In genomic region chr7:45461781-45462180, GRCm38 (mm10) we compare ENCODE assay signal across 11 mouse cellular contexts. TPM values are rescaled to one million over a fixed set of nuclear protein-coding genes. Genes with fewer than 3 reads are reported as not detected.
DNase-seq lines count a peak whose midpoint lies in the region; ATAC-seq and TF ChIP-seq lines count a peak whose summit lies in the region.
"Had no signal": no experiment of that assay in that cellular context is flagged by ENCODE, and none has a peak within 500 bp of the region (broad histone marks: within the 10 kb centered on the region; RNA-seq: fewer than 3 reads in every experiment).

No protein-coding gene starts in this region.

- no peak overlapping the region for H3K4me3 ChIP-seq in heart, embryonic 10.5 days
- peak overlapping the region; percentile 78 for H3K4me3 ChIP-seq in megakaryocyte, embryonic 14.5 days (replicated peaks)
- no peak overlapping the region for H3K4me3 ChIP-seq in forebrain, embryonic 15.5 days
- no peak overlapping the region for H3K4me3 ChIP-seq in small intestine, adult 2 months (ENCODE audit: low read depth, low read length)

- peak overlapping the region; percentile 94 for H3K27ac ChIP-seq in heart, embryonic 10.5 days
- H3K27ac ChIP-seq in forebrain, embryonic 15.5 days (replicated peaks), result peak overlapping the region; percentile 7; the same call in 1 of the 2 replicates
- H3K27ac ChIP-seq in small intestine, adult 2 months (ENCODE audit: insufficient read depth, low read depth, low read length), result peak overlapping the region; percentile 54; the same call in 1 of the 2 replicates

- no peak overlapping the region for H3K4me2 ChIP-seq in forebrain, embryonic 15.5 days (replicated peaks)

- intact Hi-C loops in heart, postnatal 14 days (cut with DNase I), result loop anchor here (5.0 kb wide), 1 partner anchor 241 kb away; no protein-coding TSS in a partner anchor

- no peaks in the 10 kb centered on the region for H3K9me3 ChIP-seq in heart, embryonic 10.5 days
- H3K9me3 ChIP-seq in megakaryocyte, embryonic 14.5 days, result no peaks in the 10 kb centered on the region
- no peaks in the 10 kb centered on the region for H3K9me3 ChIP-seq in forebrain, embryonic 15.5 days

- no peak for TF ChIP-seq POLR2A in small intestine, adult 2 months (IDR thresholded peaks at IDR 0.05; ENCODE audit: low read depth, low read length)

- no peak overlapping the region for H3K9ac ChIP-seq in forebrain, embryonic 15.5 days (replicated peaks)

- no peak for TF ChIP-seq CTCF in small intestine, adult 2 months (IDR thresholded peaks at IDR 0.05; ENCODE audit: extremely low read depth, insufficient read length, insufficient replicate concordance, low read depth, low read length)

- no peak for DNase-seq in heart, embryonic 10.5 days (ENCODE audit: low spot score)
- DNase-seq in heart, postnatal 14 days, result no peak
- DNase-seq in lung, postnatal 4 days, result no peak
- DNase-seq in ovary, postnatal 14 days (ENCODE audit: low spot score), result no peak
- DNase-seq: cerebellum, adult 9-11 months had no signal

- no peaks in the 10 kb centered on the region for H3K27me3 ChIP-seq in heart, embryonic 10.5 days (ENCODE audit: insufficient read depth, poor library complexity, severe bottlenecking)
- no peaks in the 10 kb centered on the region for H3K27me3 ChIP-seq in megakaryocyte, embryonic 14.5 days (replicated peaks)
- no peaks in the 10 kb centered on the region for H3K27me3 ChIP-seq in forebrain, embryonic 15.5 days
- no peaks in the 10 kb centered on the region for H3K27me3 ChIP-seq in small intestine, adult 2 months (ENCODE audit: control insufficient read depth, insufficient read depth, low read length)

- WGBS in heart, embryonic 10.5 days, result 89% methylated on average over 4 of the region's 4 CpGs
- WGBS in forebrain, embryonic 15.5 days, result 94% methylated on average over 4 of the region's 4 CpGs
- 91% methylated on average over 4 of the region's 4 CpGs for WGBS in small intestine, adult 2 months

- peaks cover 66% of the 10 kb centered on the region for H3K36me3 ChIP-seq in heart, embryonic 10.5 days
- peaks cover 81% of the 10 kb centered on the region for H3K36me3 ChIP-seq in megakaryocyte, embryonic 14.5 days (replicated peaks; ENCODE audit: low read length)
- peaks cover 45% of the 10 kb centered on the region for H3K36me3 ChIP-seq in forebrain, embryonic 15.5 days
- H3K36me3 ChIP-seq in small intestine, adult 2 months (ENCODE audit: control insufficient read depth, insufficient read depth, low read length), result peaks cover 32% of the 10 kb centered on the region

- H3K4me1 ChIP-seq in heart, embryonic 10.5 days, result peaks cover 54% of the 10 kb centered on the region
- H3K4me1 ChIP-seq in megakaryocyte, embryonic 14.5 days, result peaks cover 73% of the 10 kb centered on the region
- H3K4me1 ChIP-seq in forebrain, embryonic 15.5 days, result peaks cover 48% of the 10 kb centered on the region
- H3K4me1 ChIP-seq in small intestine, adult 2 months (ENCODE audit: control insufficient read depth, insufficient read depth, insufficient read length, low read length), result peaks cover 22% of the 10 kb centered on the region

- ATAC-seq in megakaryocyte, adult 5-6 weeks (ENCODE audit: poor library complexity, severe bottlenecking), result no peak
- ATAC-seq in forebrain, embryonic 15.5 days (replicated peaks), result no peak

RNA-seq across cellular contexts. Expression of gene Ftl1, which starts 2.1 kb away (rescaled TPM):
- 4,578 and 4,939 TPM in 2 replicates for polyA plus RNA-seq in heart, embryonic 10.5 days (2016; fragmentation: Nextera tagmentation; extraction: Ambion mirVana)
- 100 to 1,000 TPM; 231 to 265 TPM for total RNA-seq in heart, postnatal 14 days (2021)
- 24,502 and 30,989 TPM in 2 replicates for polyA plus RNA-seq in megakaryocyte, embryonic 14.5 days (2012; ENCODE audit: insufficient read depth, low replicate concordance)
- 2,869 and 3,213 TPM in 2 replicates for total RNA-seq in megakaryocyte, adult 5-6 weeks (2015)
- 1,589 and 1,786 TPM in 2 replicates for total RNA-seq in megakaryocyte, adult 5-6 weeks (2017)
- 6,132 and 6,335 TPM in 2 replicates for polyA plus RNA-seq in forebrain, embryonic 15.5 days (2015; fragmentation: Nextera tagmentation; extraction: Ambion mirVana)
- polyA plus RNA-seq in small intestine, adult 2 months (2012; rRNA removed), result 1,857 and 2,336 TPM in 2 replicates

RNA-seq across cellular contexts. Expression of gene Bax, which starts 4.9 kb away (rescaled TPM):
- polyA plus RNA-seq in heart, embryonic 10.5 days (2016; fragmentation: Nextera tagmentation; extraction: Ambion mirVana), result 187 and 244 TPM in 2 replicates
- total RNA-seq in heart, postnatal 14 days (2021), result 10 to 100 TPM; 25.6 to 31.1 TPM
- polyA plus RNA-seq in megakaryocyte, embryonic 14.5 days (2012; ENCODE audit: insufficient read depth, low replicate concordance), result 502 and 597 TPM in 2 replicates
- 24.6 and 25.0 TPM in 2 replicates for total RNA-seq in megakaryocyte, adult 5-6 weeks (2015)
- 31.8 and 37.4 TPM in 2 replicates for total RNA-seq in megakaryocyte, adult 5-6 weeks (2017)
- 288 and 289 TPM in 2 replicates for polyA plus RNA-seq in forebrain, embryonic 15.5 days (2015; fragmentation: Nextera tagmentation; extraction: Ambion mirVana)
- polyA plus RNA-seq in small intestine, adult 2 months (2012; rRNA removed), result 57.1 and 105 TPM in 2 replicates

RNA-seq across cellular contexts. Expression of gene Tulp2, which starts 19.9 kb away (rescaled TPM):
- polyA plus RNA-seq in heart, embryonic 10.5 days (2016; fragmentation: Nextera tagmentation; extraction: Ambion mirVana), result 2.6 and 2.9 TPM in 2 replicates
- total RNA-seq in heart, postnatal 14 days (2021), result not detected
- polyA plus RNA-seq in megakaryocyte, embryonic 14.5 days (2012; ENCODE audit: insufficient read depth, low replicate concordance), result not detected in 2 replicates
- total RNA-seq in megakaryocyte, adult 5-6 weeks (2015), result not detected in 2 replicates
- not detected in 2 replicates for total RNA-seq in megakaryocyte, adult 5-6 weeks (2017)
- 0.14 and 0.18 TPM in 2 replicates for polyA plus RNA-seq in forebrain, embryonic 15.5 days (2015; fragmentation: Nextera tagmentation; extraction: Ambion mirVana)
- 0.09 TPM in 1 of 2 replicates, not detected in the other for polyA plus RNA-seq in small intestine, adult 2 months (2012; rRNA removed)
- total RNA-seq: layer of hippocampus, postnatal 14 days had no signal

RNA-seq across cellular contexts. Expression of gene Ruvbl2, which starts 23.9 kb away (rescaled TPM):
- polyA plus RNA-seq in heart, embryonic 10.5 days (2016; fragmentation: Nextera tagmentation; extraction: Ambion mirVana), result 121 and 175 TPM in 2 replicates
- 10 to 100 TPM; 25.3 to 26.3 TPM for total RNA-seq in heart, postnatal 14 days (2021)
- 90.5 and 244 TPM in 2 replicates for polyA plus RNA-seq in megakaryocyte, embryonic 14.5 days (2012; ENCODE audit: insufficient read depth, low replicate concordance)
- 48.6 and 51.6 TPM in 2 replicates for total RNA-seq in megakaryocyte, adult 5-6 weeks (2015)
- 52.9 and 60.2 TPM in 2 replicates for total RNA-seq in megakaryocyte, adult 5-6 weeks (2017)
- 142 and 144 TPM in 2 replicates for polyA plus RNA-seq in forebrain, embryonic 15.5 days (2015; fragmentation: Nextera tagmentation; extraction: Ambion mirVana)
- 22.3 and 54.3 TPM in 2 replicates for polyA plus RNA-seq in small intestine, adult 2 months (2012; rRNA removed)

RNA-seq across cellular contexts. Expression of gene Gm45808, which starts 24.8 kb away (rescaled TPM):
- not detected in 2 replicates for polyA plus RNA-seq in heart, embryonic 10.5 days (2016; fragmentation: Nextera tagmentation; extraction: Ambion mirVana)
- total RNA-seq in heart, postnatal 14 days (2021), result 1 to 10 TPM; 2.8 to 4.6 TPM
- not detected in 2 replicates for polyA plus RNA-seq in megakaryocyte, embryonic 14.5 days (2012; ENCODE audit: insufficient read depth, low replicate concordance)
- total RNA-seq in megakaryocyte, adult 5-6 weeks (2015), result not detected in 2 replicates
- 0.61 TPM in 1 of 2 replicates, not detected in the other for total RNA-seq in megakaryocyte, adult 5-6 weeks (2017)
- not detected in 2 replicates for polyA plus RNA-seq in forebrain, embryonic 15.5 days (2015; fragmentation: Nextera tagmentation; extraction: Ambion mirVana)
- 0.23 TPM in 1 of 2 replicates, not detected in the other for polyA plus RNA-seq in small intestine, adult 2 months (2012; rRNA removed)
- total RNA-seq: monocyte, adult 5-6 weeks had no signal

Comparison
In these comparisons a context has a peak if more than half of its experiments do, and no peak if none do; other contexts are left out.
1. H3K27ac ChIP-seq: peak in every context shown above with its lines; median percentile 94 in heart, embryonic 10.5 days; 54 in small intestine, adult 2 months; 7 in forebrain, embryonic 15.5 days.